Mouse (Mus musculus) ES-E14 (cell line): Measurements from ENCODE around the gene Ripor2. TPM values are rescaled to one million over a fixed set of nuclear protein-coding genes. Genes with fewer than 3 reads are reported as not detected.

Experiments used
- DNase-seq: peaks from one replicate; pipeline ENCODE4 v3.0.0-alpha.2; 2013; ENCODE audit warnings: low read depth, low spot score
- H3K27ac ChIP-seq: 2 replicates; pipeline ENCODE4 v1.5.1; 2012; ENCODE audit warnings: low read depth, mild to moderate bottlenecking, low read length, moderate library complexity, mixed read lengths; ENCODE audit not compliant: poor library complexity, insufficient read depth, severe bottlenecking
- H3K36me3 ChIP-seq: 2 replicates; pipeline ENCODE4 v1.6.1; 2012; ENCODE audit warnings: mild to moderate bottlenecking, low read length, moderate library complexity, mixed read lengths; ENCODE audit not compliant: control insufficient read depth, poor library complexity, insufficient read depth, severe bottlenecking
- H3K4me1 ChIP-seq, 2 experiments: fragments of 150-350 bp in 1 of 2; sonication (generic) in 1 of 2; 2 replicates each; pipeline ENCODE4 v1.6.1; 2012; ENCODE audit warnings: low read length in 2 of 2, mild to moderate bottlenecking in 1 of 2, mixed read lengths in 1 of 2; ENCODE audit not compliant: control insufficient read depth in 2 of 2, insufficient read depth in 2 of 2, poor library complexity in 1 of 2
- H3K4me3 ChIP-seq, 2 experiments: fragments of 150-350 bp in 1 of 2; sonication (generic) in 1 of 2; 2 replicates each; pipeline ENCODE4 v1.5.1; 2012; ENCODE audit warnings: low read length in 2 of 2, low read depth in 1 of 2, mild to moderate bottlenecking in 1 of 2, mixed read lengths in 1 of 2; ENCODE audit not compliant: insufficient read depth in 1 of 2, poor library complexity in 1 of 2, severe bottlenecking in 1 of 2
- H3K9ac ChIP-seq: 2 replicates; pipeline ENCODE4 v1.6.1; 2012; ENCODE audit warnings: low read depth, mild to moderate bottlenecking, low read length, mixed read lengths; ENCODE audit not compliant: poor library complexity, insufficient read depth, severe bottlenecking
- H3K9me3 ChIP-seq: fragments of 150-350 bp; sonication (generic); 2 replicates; pipeline ENCODE4 v1.6.1; 2012; ENCODE audit warnings: low read depth, mild to moderate bottlenecking, low read length; ENCODE audit not compliant: control insufficient read depth, insufficient read depth
- CHD2 ChIP-seq: IDR thresholded peaks from 2 replicates; pipeline ENCODE4 v1.6.1; 2014; ENCODE audit warnings: mild to moderate bottlenecking, low read depth, low read length, inconsistent platforms
- HCFC1 ChIP-seq: IDR thresholded peaks from 2 replicates; pipeline ENCODE4 v1.6.1; 2012; ENCODE audit warnings: low read length, inconsistent platforms, borderline replicate concordance; ENCODE audit not compliant: insufficient read depth
- MAFK ChIP-seq: IDR thresholded peaks from 2 replicates; pipeline ENCODE4 v1.6.1; 2014; ENCODE audit warnings: mild to moderate bottlenecking, low read depth, low read length, inconsistent platforms; ENCODE audit not compliant: insufficient read depth
- ZC3H11A ChIP-seq: IDR thresholded peaks from 2 replicates; pipeline ENCODE4 v1.6.1; 2012; ENCODE audit warnings: low read depth, mild to moderate bottlenecking, inconsistent platforms, low read length, borderline replicate concordance
- ZNF384 ChIP-seq: IDR thresholded peaks from 2 replicates; pipeline ENCODE4 v1.6.1; 2012; ENCODE audit warnings: low read depth, low read length, inconsistent platforms
- in situ Hi-C, 2 experiments: fragments of 600-800 bp; cut with MboI; formaldehyde crosslinking; loops; one replicate each; pipeline ENCODE4 v1.15.1; 2025; ENCODE audit warnings: low sequenced_read_pairs in 2 of 2, inconsistent platforms in 1 of 2; ENCODE audit not compliant: unreplicated experiment in 2 of 2
- total RNA-seq: library from RNA; depleted of rRNA; stranded (reverse); fragments of 300-350 nt; gene quantifications from 2 replicates; pipeline ENCODE4 v1.2.3, GENCODE M21; 2012

Ripor2 gene
- total RNA-seq, 1 experiment, result 0.71 TPM

DNA sequence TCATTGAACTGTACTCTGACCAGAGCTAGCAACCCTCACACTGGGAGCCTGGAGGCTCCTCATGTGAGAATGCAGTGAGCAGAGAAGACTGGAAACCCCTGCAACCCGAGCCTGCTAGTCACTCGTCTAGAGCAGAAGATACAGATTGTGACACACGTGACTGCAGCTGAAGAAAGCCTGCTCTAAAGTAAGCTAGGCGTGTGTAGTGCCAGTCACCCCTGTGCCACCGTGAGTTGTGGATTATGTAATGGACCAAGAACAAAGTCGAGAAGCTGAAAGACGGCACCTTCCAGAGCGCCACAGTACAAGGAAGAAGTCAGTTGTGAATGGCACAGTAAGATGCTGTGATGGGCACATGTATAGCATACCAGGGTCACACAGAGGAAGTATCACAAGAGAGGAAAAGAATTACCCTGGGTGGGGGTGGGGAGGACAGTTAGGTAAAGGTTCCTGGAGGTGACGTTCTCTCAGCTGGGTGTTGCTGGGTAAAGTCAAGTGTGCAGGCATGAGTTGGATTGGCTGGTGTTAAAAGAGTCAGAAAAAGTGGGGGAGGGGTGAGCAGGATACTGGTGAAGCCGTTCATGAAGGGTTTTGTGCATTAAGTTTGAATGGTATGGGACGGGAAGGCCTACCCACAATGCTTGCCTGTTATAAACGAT is 35.1 kb upstream of the Ripor2 start:
- Histone ChIP-seq H3K36me3 (no peaks in the 10 kb centered on the region), H3K27ac (no peak overlapping the region), H3K9me3 (no peaks in the 10 kb centered on the region), H3K9ac (no peak overlapping the region), H3K4me1 (peaks cover 0 to 6% of the 10 kb centered on the region in 2 experiments; a peak in 1 of 4 replicates), H3K4me3 (no peak overlapping the region)
- in situ Hi-C loops, result no loop called here
- TF ChIP-seq ZNF384 (no peak), CHD2 (no peak), MAFK (no peak), HCFC1 (no peak), ZC3H11A (no peak)
- DNase-seq, result no peak

GRCm38 (mm10) chr13:24548911-24549310 is 33.1 kb upstream of the Ripor2 start:
- H3K27ac ChIP-seq, result no peak overlapping the region
- no peaks in the 10 kb centered on the region for H3K36me3 ChIP-seq
- no peak for TF ChIP-seq HCFC1
- TF ChIP-seq ZC3H11A, result no peak
- TF ChIP-seq CHD2, result no peak
- TF ChIP-seq ZNF384, result no peak
- TF ChIP-seq MAFK, result no peak
- no peak overlapping the region for H3K9ac ChIP-seq
- H3K4me1 ChIP-seq, result peaks cover 0 to 6% of the 10 kb centered on the region in 2 experiments; a peak in 1 of 4 replicates
- no peak for DNase-seq
- no peaks in the 10 kb centered on the region for H3K9me3 ChIP-seq
- in situ Hi-C loops, result no loop called here
- no peak overlapping the region for H3K4me3 ChIP-seq

GRCm38 (mm10) chr13:24551100-24551931 is 30.7 kb upstream of the Ripor2 start:
- Histone ChIP-seq H3K9me3 (no peaks in the 10 kb centered on the region), H3K9ac (no peak overlapping the region), H3K36me3 (no peaks in the 10 kb centered on the region), H3K27ac (no peak overlapping the region), H3K4me1 (peaks cover 0 to 6% of the 10 kb centered on the region in 2 experiments; a peak in 1 of 4 replicates), H3K4me3 (no peak overlapping the region)
- DNase-seq, result no peak
- no peak for TF ChIP-seq CHD2
- no peak for TF ChIP-seq MAFK
- no peak for TF ChIP-seq ZNF384
- TF ChIP-seq ZC3H11A, result no peak
- TF ChIP-seq HCFC1, result no peak
- in situ Hi-C loops, result no loop called here

- Histone ChIP-seq H3K27ac (no peak overlapping the region), H3K9me3 (no peaks in the 10 kb centered on the region), H3K9ac (no peak overlapping the region), H3K4me1 (peaks cover 0 to 6% of the 10 kb centered on the region in 2 experiments; a peak in 1 of 4 replicates), H3K36me3 (no peaks in the 10 kb centered on the region), H3K4me3 (no peak overlapping the region)
- DNase-seq, result no peak
- in situ Hi-C loops, result no loop called here
- TF ChIP-seq ZC3H11A, result no peak
- TF ChIP-seq ZNF384, result no peak
- no peak for TF ChIP-seq HCFC1
- no peak for TF ChIP-seq CHD2
- TF ChIP-seq MAFK, result no peak
Measured at GRCm38 (mm10) chr13:24552039-24552438, 29.9 kb upstream of the Ripor2 start.
